Mouse (Mus musculus) intestine, embryonic 15.5 days (tissue): Measurements from ENCODE around the gene Gstt1. TPM values are rescaled to one million over a fixed set of nuclear protein-coding genes. Genes with fewer than 3 reads are reported as not detected.

Experiments used
- ATAC-seq: fragments of 200-750 bp; cut with Nextera tagmentation; 2 replicates; pipeline ENCODE4 v1.8.0; 2017; ENCODE audit warnings: moderate TSS enrichment, moderate library complexity
- H3K27ac ChIP-seq: fragments of 300-500 bp; sonication (generic); 2 replicates; pipeline ENCODE4 v1.5.1; 2015; ENCODE audit warnings: mild to moderate bottlenecking, inconsistent platforms
- H3K27me3 ChIP-seq: fragments of 300-500 bp; sonication (generic); replicated peaks from 2 replicates; pipeline ENCODE4 v1.6.1; 2015; ENCODE audit warnings: inconsistent platforms
- H3K36me3 ChIP-seq: fragments of 300-500 bp; sonication (generic); 2 replicates; pipeline ENCODE4 v1.6.1; 2015; ENCODE audit warnings: inconsistent platforms
- H3K4me1 ChIP-seq: fragments of 300-500 bp; sonication (generic); replicated peaks from 2 replicates; pipeline ENCODE4 v1.6.1; 2015; ENCODE audit warnings: inconsistent platforms
- H3K4me2 ChIP-seq: fragments of 300-500 bp; sonication (generic); replicated peaks from 2 replicates; pipeline ENCODE4 v1.6.1; 2015; ENCODE audit warnings: mild to moderate bottlenecking, inconsistent platforms
- H3K4me3 ChIP-seq: fragments of 300-500 bp; sonication (generic); replicated peaks from 2 replicates; pipeline ENCODE4 v1.5.1; 2015; ENCODE audit warnings: inconsistent platforms
- H3K9ac ChIP-seq: fragments of 300-500 bp; sonication (generic); 2 replicates; pipeline ENCODE4 v1.6.1; 2015; ENCODE audit warnings: inconsistent platforms
- H3K9me3 ChIP-seq: fragments of 300-500 bp; sonication (generic); 2 replicates; pipeline ENCODE4 v1.6.1; 2016; ENCODE audit warnings: inconsistent platforms
- WGBS: fragments of 180-500 bp; shearing (Covaris S2); methylation state at CpG from one replicate; pipeline ENCODE4 v1.1.7; 2015; 5-methylcytosine and 5-hydroxymethylcytosine counted together
- polyA plus RNA-seq: library from polyadenylated mRNA; unstranded; fragments of >200 nt; fragmentation: Nextera tagmentation; extraction: Ambion mirVana; gene quantifications from 2 replicates; pipeline ENCODE4 v1.2.1, GENCODE M21; 2015

Gene Gstt1
- polyA plus RNA-seq, 1 experiment from 2014 or later = 15.0 TPM

DNA sequence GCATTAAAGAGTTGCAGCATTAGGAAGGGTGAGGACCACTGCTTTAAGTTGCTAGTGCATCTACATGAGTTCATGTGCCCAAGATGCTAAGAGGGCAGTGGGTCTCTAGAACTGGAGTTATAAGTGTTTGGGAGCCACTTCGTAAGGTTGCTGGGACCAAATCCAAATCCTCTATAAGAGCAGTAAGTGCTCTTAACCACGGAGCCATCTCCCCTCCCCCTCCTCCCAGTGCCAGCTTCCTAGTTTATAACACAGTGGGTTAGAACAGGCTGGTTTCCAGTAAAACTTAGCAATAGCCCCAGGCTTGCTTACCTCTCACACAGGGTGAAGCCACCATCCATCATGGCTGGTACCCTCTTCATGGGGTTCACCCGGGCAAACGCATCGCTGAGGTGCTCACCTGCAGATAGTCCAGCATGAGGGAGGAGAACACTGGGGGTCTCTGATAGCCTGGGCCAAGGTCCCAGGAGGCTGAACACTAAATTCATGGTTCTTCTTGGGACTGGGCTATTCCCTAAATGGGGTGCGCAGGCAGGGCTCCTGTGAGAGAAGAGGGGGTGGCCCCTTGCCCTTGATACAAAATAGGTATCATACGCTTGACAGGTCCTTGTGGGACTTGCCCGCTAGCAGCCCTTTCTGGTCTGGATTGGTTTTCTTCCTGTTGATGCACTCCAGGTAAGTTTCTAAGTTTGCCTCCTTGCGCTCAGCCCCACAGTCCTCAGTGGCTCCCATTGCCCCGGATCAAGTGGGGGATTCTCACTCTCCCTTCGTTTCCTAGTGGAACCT is 1.5 kb downstream of the Gstt1 start:
- Histone ChIP-seq H3K9ac (peak overlapping the region; percentile 34; the same call in 1 of the 2 replicates), H3K9me3 (no peaks in the 10 kb centered on the region), H3K36me3 (no peaks in the 10 kb centered on the region), H3K27me3 (no peaks in the 10 kb centered on the region), H3K4me3 (peak overlapping the region; percentile 50), H3K27ac (no peak overlapping the region), H3K4me1 (peaks cover 16% of the 10 kb centered on the region), H3K4me2 (peak overlapping the region; percentile 94)
- ATAC-seq = no peak
- 41% methylated on average over 11 of the region's 11 CpGs for WGBS

DNA sequence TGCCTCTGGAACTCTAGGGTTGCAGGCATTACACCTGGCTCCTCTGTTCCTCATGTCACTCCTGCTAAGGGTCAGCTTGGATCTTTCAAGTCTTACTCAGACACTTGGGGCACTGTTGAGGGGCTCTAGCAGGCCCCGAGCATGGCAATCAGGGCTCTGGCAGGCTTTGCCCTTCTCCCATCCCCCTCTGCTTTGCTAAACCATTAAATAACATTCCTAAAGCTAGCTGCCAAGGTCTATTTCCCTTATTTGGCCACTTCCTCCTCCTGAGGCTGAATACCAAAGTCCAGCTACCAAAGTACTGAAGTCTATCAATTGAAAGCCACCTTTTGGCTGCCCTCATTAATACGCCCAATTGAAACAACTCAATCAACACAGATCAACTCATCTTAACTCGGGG is 3.5 kb downstream of the Gstt1 start:
- Histone ChIP-seq H3K4me1 (peaks cover 18% of the 10 kb centered on the region), H3K9me3 (no peaks in the 10 kb centered on the region), H3K27ac (no peak overlapping the region), H3K27me3 (no peaks in the 10 kb centered on the region), H3K4me2 (peak overlapping the region; percentile 18; the same call in 1 of the 2 replicates), H3K4me3 (no peak overlapping the region), H3K9ac (no peak overlapping the region), H3K36me3 (no peaks in the 10 kb centered on the region)
- ATAC-seq = peak; percentile 53
- 33% methylated on average over 3 of the region's 3 CpGs for WGBS

DNA sequence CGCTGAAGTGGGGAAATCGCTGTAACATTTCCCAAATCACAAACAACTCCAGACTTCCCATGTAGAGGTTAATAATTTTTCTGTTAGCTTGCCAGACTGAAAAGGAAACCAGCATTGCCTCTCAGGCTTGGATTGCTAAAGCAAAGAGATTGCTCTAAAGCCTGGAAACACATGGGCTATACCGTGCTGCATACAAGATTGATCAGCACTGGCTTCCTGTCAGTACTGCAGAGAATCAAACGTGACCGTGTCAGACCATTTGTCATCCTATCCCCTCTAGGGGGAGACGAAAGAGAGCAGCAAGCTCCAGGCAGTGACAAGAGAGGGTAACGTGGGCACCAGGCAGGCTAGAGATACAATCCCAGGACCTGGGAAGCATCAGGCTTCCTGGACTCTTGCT is 7.6 kb downstream of the Gstt1 start:
- no peak overlapping the region for H3K27ac ChIP-seq
- ATAC-seq = no peak

DNA sequence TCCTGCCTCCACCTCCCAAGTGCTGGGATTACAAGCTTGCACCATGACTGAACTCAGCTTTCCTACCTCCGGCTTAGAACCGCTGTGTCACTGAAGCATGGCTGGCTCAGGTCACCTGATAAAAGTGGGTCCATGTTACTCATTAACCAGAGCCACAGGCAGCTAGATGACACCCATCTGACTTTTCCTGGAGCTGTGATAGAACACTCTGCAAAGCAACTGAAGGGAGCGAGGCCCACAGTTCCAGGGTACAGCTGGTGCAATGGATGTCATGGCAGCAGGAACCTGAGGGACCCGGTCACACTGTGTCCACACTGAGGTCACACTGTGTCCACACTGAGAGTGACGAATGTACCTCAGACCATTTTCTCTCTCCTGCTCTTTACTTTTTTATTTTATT is 8.5 kb downstream of the Gstt1 start:
- 0 out of 2 replicates have a peak overlapping the region, but pooled peaks have one; percentile 15 for H3K27ac ChIP-seq
- H3K4me2 ChIP-seq = no peak overlapping the region
- ATAC-seq = peak; percentile 92
- H3K4me1 ChIP-seq = peaks cover 3% of the 10 kb centered on the region; the same call in 1 of the 2 replicates
- WGBS = 64% methylated on average over 5 of the region's 5 CpGs
- H3K9me3 ChIP-seq = no peaks in the 10 kb centered on the region
- no peaks in the 10 kb centered on the region for H3K36me3 ChIP-seq
- no peak overlapping the region for H3K4me3 ChIP-seq
- H3K27me3 ChIP-seq = no peaks in the 10 kb centered on the region
- no peak overlapping the region for H3K9ac ChIP-seq

More for the DNA sequence above, 7.6 kb downstream of the Gstt1 start:
- H3K9ac ChIP-seq = no peak overlapping the region
- H3K27me3 ChIP-seq = no peaks in the 10 kb centered on the region
- no peak overlapping the region for H3K4me2 ChIP-seq
- no peak overlapping the region for H3K4me3 ChIP-seq
- H3K36me3 ChIP-seq = no peaks in the 10 kb centered on the region
- WGBS = 13% methylated on average over 7 of the region's 7 CpGs
- peaks cover 9% of the 10 kb centered on the region; the same call in 1 of the 2 replicates for H3K4me1 ChIP-seq
- no peaks in the 10 kb centered on the region for H3K9me3 ChIP-seq

GRCm38 (mm10) chr10:75789081-75789735 is 9.2 kb downstream of the Gstt1 start:
- Histone ChIP-seq H3K27me3 (no peaks in the 10 kb centered on the region), H3K9ac (no peak overlapping the region), H3K4me3 (no peak overlapping the region), H3K4me2 (no peak overlapping the region), H3K9me3 (no peaks in the 10 kb centered on the region), H3K4me1 (0 out of 2 replicates have a peak, but pooled peaks cover 2% of the 10 kb centered on the region), H3K27ac (no peak overlapping the region), H3K36me3 (no peaks in the 10 kb centered on the region)
- peak; percentile 70; the same call in 1 of the 2 replicates for ATAC-seq
- WGBS = 81% methylated on average over 6 of the region's 6 CpGs

- H3K27ac ChIP-seq = no peak overlapping the region
- no peaks in the 10 kb centered on the region for H3K36me3 ChIP-seq
- H3K4me3 ChIP-seq = no peak overlapping the region
- H3K9ac ChIP-seq = no peak overlapping the region
- no peaks in the 10 kb centered on the region for H3K9me3 ChIP-seq
- WGBS = 92% methylated on average over 8 of the region's 8 CpGs
- ATAC-seq = no peak
- 0 out of 2 replicates have a peak, but pooled peaks cover 2% of the 10 kb centered on the region for H3K4me1 ChIP-seq
- H3K27me3 ChIP-seq = no peaks in the 10 kb centered on the region
- no peak overlapping the region for H3K4me2 ChIP-seq
These were observed 10.1 kb downstream of the Gstt1 start for GRCm38 (mm10) chr10:75788277-75788676.

GRCm38 (mm10) chr10:75785442-75785841 is 12.9 kb downstream of the Gstt1 start:
- Histone ChIP-seq H3K36me3 (no peaks in the 10 kb centered on the region), H3K4me3 (no peak overlapping the region), H3K9me3 (no peaks in the 10 kb centered on the region), H3K27me3 (no peaks in the 10 kb centered on the region), H3K4me2 (no peak overlapping the region), H3K9ac (no peak overlapping the region), H3K4me1 (peaks cover 6% of the 10 kb centered on the region; the same call in 1 of the 2 replicates), H3K27ac (no peak overlapping the region)
- no peak for ATAC-seq
- WGBS = 64% methylated on average over 1 of the region's 1 CpGs

- peak within 1 kb of the TSS; percentile 66 for H3K9ac ChIP-seq
- H3K9me3 ChIP-seq = no peaks in the 10 kb centered on the region
- H3K4me3 ChIP-seq = peak within 1 kb of the TSS; percentile 58
- H3K27ac ChIP-seq = peak within 1 kb of the TSS; percentile 89
- no peaks in the 10 kb centered on the region for H3K27me3 ChIP-seq
- H3K4me2 ChIP-seq = peak within 1 kb of the TSS; percentile 96
- no peaks in the 10 kb centered on the region for H3K36me3 ChIP-seq
- peak; percentile 95 for ATAC-seq
- WGBS = under 1% methylated on average over 28 of the region's 28 CpGs
- H3K4me1 ChIP-seq = peaks cover 8% of the 10 kb centered on the region; the same call in 1 of the 2 replicates
These were observed 17.4 kb downstream of the Gstt1 start, which contains the start of the genes Gm20441 and Gstt3 for GRCm38 (mm10) chr10:75780769-75781578. Gm20441 (minus strand) TSS chr10:75780954. Gstt3 (minus strand) TSS chr10:75781414.

DNA sequence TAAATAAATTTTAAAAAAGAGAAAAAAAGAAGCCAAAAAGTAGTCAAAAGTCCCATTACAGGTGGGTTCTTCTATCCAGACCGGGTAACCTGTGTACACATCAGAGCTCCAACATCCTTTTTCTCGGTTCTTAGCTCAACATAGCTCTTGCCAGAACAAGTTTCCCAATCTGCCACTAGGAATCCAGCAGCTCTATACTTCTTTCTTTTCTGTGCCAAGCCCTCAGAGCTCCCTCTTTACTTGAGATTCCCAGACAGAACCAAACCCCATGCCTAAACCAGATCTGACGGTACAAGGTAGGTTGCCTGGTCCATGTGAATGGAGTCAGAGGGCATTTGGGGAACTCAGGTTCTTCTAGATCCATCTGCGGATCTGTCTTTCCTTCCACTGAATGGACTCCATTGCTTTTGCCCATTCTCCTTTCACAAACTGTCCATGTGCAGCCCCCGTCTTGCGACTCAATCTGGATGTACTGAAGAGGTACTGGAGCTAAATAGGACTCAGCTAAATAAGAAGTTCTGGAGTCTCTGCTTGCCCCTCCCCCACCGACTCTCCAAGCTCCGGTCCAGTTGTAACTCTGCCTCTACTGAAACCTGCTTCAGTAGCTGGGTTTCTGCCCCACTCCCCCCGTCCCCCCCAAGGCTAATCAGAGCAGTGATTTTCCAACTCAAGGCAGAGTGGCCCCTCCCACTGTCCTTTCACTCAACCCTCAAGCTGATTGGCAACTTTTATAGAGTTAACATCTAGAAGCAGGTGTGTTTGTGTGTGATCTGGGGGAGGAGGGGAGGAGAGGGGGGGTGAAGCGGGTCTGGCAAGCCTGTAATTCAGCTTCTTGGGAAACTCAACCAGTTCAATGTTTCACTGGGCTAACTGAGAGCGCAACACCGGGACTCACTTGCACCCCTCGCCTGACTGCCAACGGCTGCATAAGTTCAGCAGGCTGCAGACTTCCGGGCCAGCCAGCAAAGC is 18.9 kb downstream of the Gstt1 start:
- H3K9ac ChIP-seq = 0 out of 2 replicates have a peak overlapping the region, but pooled peaks have one; percentile 17
- peak; percentile 28; the same call in 1 of the 2 replicates for ATAC-seq
- 33% methylated on average over 15 of the region's 15 CpGs for WGBS
- H3K27ac ChIP-seq = no peak overlapping the region
- peak overlapping the region; percentile 96 for H3K4me2 ChIP-seq
- H3K9me3 ChIP-seq = no peaks in the 10 kb centered on the region
- no peaks in the 10 kb centered on the region for H3K36me3 ChIP-seq
- no peaks in the 10 kb centered on the region for H3K27me3 ChIP-seq
- H3K4me1 ChIP-seq = peaks cover 8% of the 10 kb centered on the region; the same call in 1 of the 2 replicates
- H3K4me3 ChIP-seq = peak overlapping the region; percentile 58

DNA sequence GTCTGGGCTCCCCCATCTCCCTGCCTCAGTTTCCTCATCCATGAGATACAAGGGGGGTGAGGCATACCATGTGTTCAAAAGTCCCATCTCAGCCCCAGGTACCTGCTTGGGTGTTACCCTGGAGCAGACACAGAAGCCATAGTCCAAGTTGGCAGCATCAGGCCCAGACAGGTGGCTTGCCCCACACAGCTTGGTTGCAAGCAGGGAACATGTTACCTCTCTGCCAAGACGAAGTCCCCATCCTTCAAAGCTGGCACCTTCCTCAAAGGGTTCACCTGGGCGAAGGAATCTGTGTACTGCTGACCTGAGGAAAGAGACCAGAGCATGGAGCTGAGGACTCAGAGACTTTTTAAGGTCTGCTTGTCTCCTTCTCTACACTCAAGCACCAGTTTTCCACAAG is 20.5 kb downstream of the Gstt1 start:
- Histone ChIP-seq H3K9me3 (no peaks in the 10 kb centered on the region), H3K4me3 (no peak overlapping the region), H3K4me2 (no peak overlapping the region), H3K36me3 (no peaks in the 10 kb centered on the region), H3K9ac (no peak overlapping the region), H3K27ac (no peak overlapping the region), H3K27me3 (no peaks in the 10 kb centered on the region), H3K4me1 (peaks cover 11% of the 10 kb centered on the region; the same call in 1 of the 2 replicates)
- WGBS = 84% methylated on average over 2 of the region's 2 CpGs
- no peak for ATAC-seq

DNA sequence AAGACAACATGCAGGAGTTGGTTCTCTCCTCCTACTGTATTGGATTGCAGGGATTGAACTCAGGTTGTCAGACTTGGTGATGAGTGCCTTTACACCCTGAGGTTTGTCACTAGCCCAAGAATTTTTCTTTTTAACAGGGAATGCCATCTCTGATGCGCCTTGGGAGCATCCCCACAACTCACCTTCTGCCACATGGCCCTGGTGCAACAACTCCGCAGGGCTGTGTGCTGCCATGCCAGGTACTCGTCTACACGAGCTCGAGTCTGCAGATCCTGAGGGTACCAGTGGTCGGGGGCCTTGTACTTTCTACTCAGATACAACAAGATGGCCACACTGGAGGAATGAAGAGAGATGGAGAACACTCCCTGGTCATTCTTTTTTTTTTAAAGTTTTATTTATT is 21.8 kb downstream of the Gstt1 start:
- Histone ChIP-seq H3K4me3 (no peak overlapping the region), H3K27ac (no peak overlapping the region), H3K36me3 (no peaks in the 10 kb centered on the region), H3K9me3 (no peaks in the 10 kb centered on the region), H3K4me1 (peaks cover 20% of the 10 kb centered on the region), H3K4me2 (no peak overlapping the region), H3K27me3 (no peaks in the 10 kb centered on the region), H3K9ac (no peak overlapping the region)
- ATAC-seq = no peak
- WGBS = 89% methylated on average over 6 of the region's 6 CpGs
